Mouse (Mus musculus): ENCODE results near the gene Arhgap20.

DNA sequence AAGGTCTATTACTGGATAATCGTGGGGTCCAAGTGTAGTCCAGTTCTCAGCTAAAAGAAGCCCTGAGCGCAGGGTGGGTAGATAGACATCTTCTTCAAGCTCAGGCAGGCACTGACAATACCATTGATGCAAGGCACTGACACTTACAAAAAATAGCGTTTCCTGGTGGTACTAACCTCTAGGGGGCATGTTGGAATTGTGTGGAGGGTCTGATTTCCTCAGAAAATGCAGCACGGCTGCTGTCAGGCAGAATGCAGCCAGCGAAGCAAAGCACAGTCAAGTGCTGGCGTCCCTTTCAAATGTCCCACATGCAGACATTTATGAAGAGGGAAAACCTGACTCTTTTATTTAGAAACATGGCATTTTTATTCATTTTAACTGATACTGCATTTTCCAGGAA lies 22.2 kb downstream of the Arhgap20 start:
- TF ChIP-seq CTCF (IDR thresholded peaks at IDR 0.05; ENCODE audit: low read depth, low read length) (no peak), POLR2A (IDR thresholded peaks at IDR 0.05; ENCODE audit: borderline replicate concordance, low read depth, low read length) (no peak)
